Mouse (Mus musculus) liver, embryonic 13.5 days (tissue): ENCODE measurements around the gene Fpgs. TPM values are rescaled to one million over a fixed set of nuclear protein-coding genes. Genes with fewer than 3 reads are reported as not detected.

Experiments
- ATAC-seq: fragments of 200-750 bp; cut with Nextera tagmentation; 2 replicates; pipeline ENCODE4 v1.8.0; 2017; ENCODE audit warnings: low read depth, mild to moderate bottlenecking, moderate number of reproducible peaks, moderate library complexity
- DNase-seq: peaks from one replicate; pipeline ENCODE4 v3.0.0; 2022
- H3K27ac ChIP-seq: fragments of 300-500 bp; sonication (generic); 2 replicates; pipeline ENCODE4 v1.5.1; 2015; ENCODE audit warnings: moderate library complexity, mild to moderate bottlenecking, inconsistent platforms
- H3K27me3 ChIP-seq: fragments of 300-500 bp; sonication (generic); 2 replicates; pipeline ENCODE4 v1.6.1; 2015; ENCODE audit warnings: mild to moderate bottlenecking, inconsistent platforms
- H3K36me3 ChIP-seq: fragments of 300-500 bp; sonication (generic); 2 replicates; pipeline ENCODE4 v1.6.1; 2015; ENCODE audit warnings: mild to moderate bottlenecking, inconsistent platforms
- H3K4me1 ChIP-seq: fragments of 300-500 bp; sonication (generic); replicated peaks from 2 replicates; pipeline ENCODE4 v1.6.1; 2015; ENCODE audit warnings: inconsistent platforms
- H3K4me2 ChIP-seq: fragments of 300-500 bp; sonication (generic); 2 replicates; pipeline ENCODE4 v1.6.1; 2015; ENCODE audit warnings: inconsistent platforms, mild to moderate bottlenecking, moderate library complexity
- H3K4me3 ChIP-seq: fragments of 300-500 bp; sonication (generic); replicated peaks from 2 replicates; pipeline ENCODE4 v1.5.1; 2015; ENCODE audit warnings: mild to moderate bottlenecking, inconsistent platforms
- H3K9ac ChIP-seq: fragments of 300-500 bp; sonication (generic); 2 replicates; pipeline ENCODE4 v1.6.1; 2015; ENCODE audit warnings: mild to moderate bottlenecking, inconsistent platforms
- H3K9me3 ChIP-seq: fragments of 300-500 bp; sonication (generic); replicated peaks from 2 replicates; pipeline ENCODE4 v1.6.1; 2016; ENCODE audit warnings: inconsistent platforms
- WGBS: fragments of 180-500 bp; shearing (Covaris S2); methylation state at CpG from one replicate; pipeline ENCODE4 v1.1.7; 2015; ENCODE audit not compliant: insufficient replicate concordance; 5-methylcytosine and 5-hydroxymethylcytosine counted together
- polyA plus RNA-seq: library from polyadenylated mRNA; unstranded; fragments of >200 nt; fragmentation: Nextera tagmentation; extraction: Ambion mirVana; gene quantifications from 2 replicates; pipeline ENCODE4 v1.2.1, GENCODE M21; 2015

The Fpgs gene
- polyA plus RNA-seq, 1 experiment from 2014 or later, result 31.1 TPM

GRCm38 (mm10) chr2:32682721-32683417 is 21.1 kb downstream of the Fpgs start:
- H3K4me2 ChIP-seq, result no peak overlapping the region
- ATAC-seq (no peak), DNase-seq (no peak)
- peaks cover 70% of the 10 kb centered on the region for H3K36me3 ChIP-seq
- H3K4me1 ChIP-seq, result peaks cover 3% of the 10 kb centered on the region; the same call in 1 of the 2 replicates
- H3K4me3 ChIP-seq, result no peak overlapping the region
- H3K9ac ChIP-seq, result no peak overlapping the region
- WGBS, result 76% methylated on average over 14 of the region's 14 CpGs
- H3K27me3 ChIP-seq, result no peaks in the 10 kb centered on the region
- H3K9me3 ChIP-seq, result no peaks in the 10 kb centered on the region
- H3K27ac ChIP-seq, result no peak overlapping the region

DNA sequence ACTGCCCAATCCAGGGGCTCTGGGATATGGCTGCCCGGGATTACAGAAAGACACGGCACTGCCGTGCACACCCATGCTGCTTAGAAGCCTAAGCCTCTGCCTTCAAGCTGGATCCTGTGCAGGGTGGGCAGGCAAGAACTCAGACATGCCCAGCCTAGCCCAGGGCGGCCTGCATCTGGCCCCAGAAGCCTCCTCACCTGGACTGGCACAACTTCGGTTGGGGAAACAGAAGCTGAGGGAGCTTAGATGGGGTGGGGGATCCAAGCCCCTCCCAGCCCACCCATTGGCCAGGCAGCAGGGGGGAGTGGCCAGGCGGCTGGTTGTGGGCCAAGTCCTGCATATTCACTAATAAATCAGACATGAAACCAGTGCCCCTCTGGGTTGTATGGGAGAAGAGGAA is 22.2 kb downstream of the Fpgs start:
- Histone ChIP-seq H3K9me3 (peaks cover 2% of the 10 kb centered on the region; the same call in 1 of the 2 replicates), H3K4me3 (no peak overlapping the region), H3K9ac (no peak overlapping the region), H3K36me3 (peaks cover 59% of the 10 kb centered on the region), H3K27ac (no peak overlapping the region), H3K4me1 (peaks cover 3% of the 10 kb centered on the region; the same call in 1 of the 2 replicates), H3K4me2 (no peak overlapping the region), H3K27me3 (no peaks in the 10 kb centered on the region)
- 65% methylated on average over 6 of the region's 6 CpGs for WGBS
- DNase-seq (no peak), ATAC-seq (no peak)

DNA sequence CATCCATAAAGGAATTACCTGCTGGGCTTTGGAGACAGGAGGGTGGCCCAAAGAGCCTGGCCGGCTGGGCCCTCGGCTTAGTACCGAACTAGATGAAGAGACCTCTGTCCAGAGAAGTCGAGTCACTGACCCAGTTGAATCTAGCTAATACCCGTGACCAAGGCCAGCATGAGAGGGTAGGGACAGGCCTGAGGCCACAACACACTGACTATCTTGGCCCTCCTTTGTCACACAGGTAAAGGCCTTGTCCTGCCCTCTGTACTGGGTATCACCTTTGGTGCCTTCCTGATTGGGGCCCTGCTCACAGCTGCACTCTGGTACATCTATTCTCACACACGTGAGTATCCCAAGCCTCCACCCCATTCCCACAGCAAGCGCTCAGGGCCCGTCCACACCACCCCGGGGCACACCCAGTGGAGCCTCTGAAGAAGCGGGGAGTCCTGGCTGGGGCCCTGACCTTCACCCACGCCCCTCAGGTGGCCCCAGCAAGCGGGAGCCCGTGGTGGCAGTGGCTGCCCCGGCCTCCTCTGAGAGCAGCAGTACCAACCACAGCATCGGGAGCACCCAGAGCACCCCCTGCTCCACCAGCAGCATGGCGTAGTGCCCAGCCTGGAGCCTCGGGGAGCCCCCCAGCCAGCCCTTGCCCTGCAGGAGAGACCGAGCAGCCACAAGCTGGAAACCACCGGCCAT is 22.8 kb downstream of the Fpgs start:
- peaks cover 3% of the 10 kb centered on the region; the same call in 1 of the 2 replicates for H3K9me3 ChIP-seq
- H3K9ac ChIP-seq, result no peak overlapping the region
- H3K27me3 ChIP-seq, result no peaks in the 10 kb centered on the region
- ATAC-seq, result no peak
- H3K4me2 ChIP-seq, result no peak overlapping the region
- DNase-seq, result no peak
- WGBS, result 79% methylated on average over 19 of the region's 19 CpGs
- H3K27ac ChIP-seq, result no peak overlapping the region
- H3K4me1 ChIP-seq, result peaks cover 3% of the 10 kb centered on the region; the same call in 1 of the 2 replicates
- no peak overlapping the region for H3K4me3 ChIP-seq
- H3K36me3 ChIP-seq, result peaks cover 52% of the 10 kb centered on the region

- H3K4me3 ChIP-seq, result no peak overlapping the region
- no peak overlapping the region for H3K27ac ChIP-seq
These were observed 23.9 kb downstream of the Fpgs start for GRCm38 (mm10) chr2:32680051-32680451.

GRCm38 (mm10) chr2:32677683-32678082 is 26.3 kb downstream of the Fpgs start:
- Histone ChIP-seq H3K36me3 (peaks cover 43% of the 10 kb centered on the region), H3K4me1 (peaks cover 14% of the 10 kb centered on the region), H3K27ac (no peak overlapping the region), H3K27me3 (no peaks in the 10 kb centered on the region), H3K4me3 (no peak overlapping the region), H3K4me2 (no peak overlapping the region), H3K9ac (no peak overlapping the region), H3K9me3 (peaks cover 3% of the 10 kb centered on the region; the same call in 1 of the 2 replicates)
- no peak for ATAC-seq
- DNase-seq, result no peak
- WGBS, result 90% methylated on average over 7 of the region's 7 CpGs

More at GRCm38 (mm10) chr2:32680051-32680451, 23.9 kb downstream of the Fpgs start:
- H3K36me3 ChIP-seq, result peaks cover 50% of the 10 kb centered on the region
- H3K4me1 ChIP-seq, result peaks cover 3% of the 10 kb centered on the region; the same call in 1 of the 2 replicates
- ATAC-seq, result no peak
- no peak for DNase-seq
- no peaks in the 10 kb centered on the region for H3K27me3 ChIP-seq
- 60% methylated on average over 7 of the region's 7 CpGs for WGBS
- no peak overlapping the region for H3K4me2 ChIP-seq
- no peak overlapping the region for H3K9ac ChIP-seq
- peaks cover 3% of the 10 kb centered on the region; the same call in 1 of the 2 replicates for H3K9me3 ChIP-seq

GRCm38 (mm10) chr2:32676821-32677220 is 27.1 kb downstream of the Fpgs start:
- ATAC-seq, result no peak
- Histone ChIP-seq H3K4me2 (no peak overlapping the region), H3K27me3 (no peaks in the 10 kb centered on the region), H3K9ac (no peak overlapping the region), H3K36me3 (peaks cover 45% of the 10 kb centered on the region), H3K4me1 (peaks cover 22% of the 10 kb centered on the region), H3K27ac (no peak overlapping the region), H3K4me3 (no peak overlapping the region), H3K9me3 (peaks cover 3% of the 10 kb centered on the region; the same call in 1 of the 2 replicates)
- 82% methylated on average over 3 of the region's 3 CpGs for WGBS
- DNase-seq, result no peak

DNA sequence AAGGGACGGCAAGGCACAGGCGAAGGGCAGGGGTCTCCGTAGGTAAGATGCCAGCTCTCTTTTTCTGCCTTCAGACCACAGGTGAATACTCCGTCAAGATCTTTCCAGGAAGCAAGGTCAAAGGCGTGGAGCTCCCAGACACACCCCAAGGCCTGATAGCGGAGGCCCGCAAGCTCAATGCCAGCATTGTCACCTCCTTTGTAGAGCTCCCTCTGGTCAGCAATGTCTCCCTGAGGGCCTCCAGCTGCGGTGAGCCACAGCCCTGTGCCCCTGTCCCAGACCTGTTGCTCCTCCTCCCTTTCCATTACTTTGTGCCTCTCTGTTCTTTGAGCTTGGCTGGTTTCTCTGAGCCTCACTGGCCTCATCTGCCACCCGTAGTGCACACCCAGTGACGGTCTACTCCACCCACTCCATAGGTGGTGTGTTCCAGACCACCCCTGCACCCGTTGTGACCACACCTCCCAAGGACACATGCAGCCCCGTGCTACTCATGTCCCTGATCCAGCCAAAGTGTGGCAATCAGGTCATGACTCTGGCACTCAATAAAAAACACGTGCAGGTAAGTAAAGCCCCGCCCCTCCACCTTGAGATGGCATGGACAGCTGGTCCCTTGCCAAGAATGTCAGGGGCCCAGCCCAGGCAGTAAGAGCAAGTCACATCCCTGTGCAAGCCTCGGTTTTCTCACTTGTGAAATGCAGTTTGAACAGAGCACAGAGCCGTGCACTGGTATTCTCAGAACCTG is 30.6 kb downstream of the Fpgs start:
- Histone ChIP-seq H3K27ac (peak overlapping the region; percentile 54; the same call in 1 of the 2 replicates), H3K36me3 (peaks cover 38% of the 10 kb centered on the region), H3K4me2 (peak overlapping the region; percentile 13; the same call in 1 of the 2 replicates)

DNA sequence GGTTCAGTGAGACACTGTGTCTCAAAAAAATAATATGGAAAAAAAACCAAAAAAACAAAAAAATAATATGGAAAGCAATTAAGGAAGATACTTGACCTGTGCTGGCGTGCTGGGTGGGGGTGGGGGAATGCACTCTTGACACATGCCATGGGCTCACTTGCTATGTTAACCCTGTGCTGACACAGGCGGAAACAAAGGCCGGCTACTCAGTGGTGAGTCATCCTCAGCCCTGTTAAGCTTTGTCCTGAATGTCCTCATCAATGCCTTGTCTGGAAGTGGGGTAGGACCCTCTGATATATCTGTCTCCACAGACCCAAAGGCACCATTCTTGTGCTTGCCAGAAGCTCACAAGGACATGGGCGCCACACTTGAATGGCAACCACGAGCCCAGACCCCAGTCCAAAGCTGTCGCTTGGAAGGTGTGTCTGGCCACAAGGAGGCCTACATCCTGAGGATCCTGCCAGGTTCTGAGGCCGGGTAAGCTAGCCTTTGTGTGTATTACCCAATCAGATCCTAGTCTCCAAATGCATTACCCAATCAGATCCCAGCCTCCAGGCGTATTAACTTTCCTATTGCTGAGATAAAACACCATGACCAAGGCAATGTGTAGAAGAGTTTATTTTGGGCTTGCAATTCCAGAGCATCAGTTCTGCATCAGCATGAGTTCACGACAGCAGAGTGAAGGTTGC is 31.9 kb downstream of the Fpgs start:
- WGBS, result 69% methylated on average over 9 of the region's 9 CpGs
- H3K4me1 ChIP-seq, result peaks cover 36% of the 10 kb centered on the region

More for the DNA sequence above, 30.6 kb downstream of the Fpgs start:
- H3K9me3 ChIP-seq, result peaks cover 3% of the 10 kb centered on the region; the same call in 1 of the 2 replicates
- no peak overlapping the region for H3K9ac ChIP-seq
- DNase-seq (no peak), ATAC-seq (peak; percentile 63)
- peaks cover 36% of the 10 kb centered on the region for H3K4me1 ChIP-seq
- 45% methylated on average over 16 of the region's 16 CpGs for WGBS
- H3K4me3 ChIP-seq, result no peak overlapping the region
- H3K27me3 ChIP-seq, result no peaks in the 10 kb centered on the region

DNA sequence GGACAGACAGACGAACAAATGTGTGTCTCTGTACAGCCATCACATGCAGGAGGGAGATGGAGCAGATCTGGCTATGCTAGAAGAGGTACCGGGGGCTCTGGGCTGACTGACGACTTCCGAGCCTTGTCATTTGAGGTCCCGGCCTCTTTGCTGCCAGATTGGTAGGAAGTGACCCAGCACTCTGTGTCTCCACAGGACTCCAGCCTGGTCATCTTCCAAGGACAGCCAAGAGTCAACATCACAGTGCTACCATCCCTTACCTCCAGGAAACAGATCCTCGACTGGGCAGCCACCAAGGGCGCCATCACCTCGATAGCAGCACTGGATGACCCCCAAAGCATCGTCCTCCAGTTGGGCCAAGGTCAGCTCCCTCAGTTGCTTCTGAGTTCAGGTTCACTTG is 32.8 kb downstream of the Fpgs start:
- H3K4me3 ChIP-seq, result no peak overlapping the region
- 79% methylated on average over 9 of the region's 9 CpGs for WGBS
- H3K36me3 ChIP-seq, result peaks cover 38% of the 10 kb centered on the region
- H3K27ac ChIP-seq, result no peak overlapping the region
- H3K9me3 ChIP-seq, result no peaks in the 10 kb centered on the region
- DNase-seq, result no peak
- H3K9ac ChIP-seq, result no peak overlapping the region
- no peak for ATAC-seq
- peaks cover 38% of the 10 kb centered on the region for H3K4me1 ChIP-seq
- H3K27me3 ChIP-seq, result no peaks in the 10 kb centered on the region
- H3K4me2 ChIP-seq, result no peak overlapping the region

More for the DNA sequence above, 31.9 kb downstream of the Fpgs start:
- no peak overlapping the region for H3K27ac ChIP-seq
- no peak overlapping the region for H3K9ac ChIP-seq
- peaks cover 3% of the 10 kb centered on the region; the same call in 1 of the 2 replicates for H3K9me3 ChIP-seq
- no peak overlapping the region for H3K4me3 ChIP-seq
- ATAC-seq (no peak), DNase-seq (no peak)
- H3K36me3 ChIP-seq, result peaks cover 38% of the 10 kb centered on the region
- H3K27me3 ChIP-seq, result no peaks in the 10 kb centered on the region
- H3K4me2 ChIP-seq, result no peak overlapping the region

GRCm38 (mm10) chr2:32669876-32670275 is 34.1 kb downstream of the Fpgs start:
- H3K27ac ChIP-seq, result peak overlapping the region; percentile 14; the same call in 1 of the 2 replicates
- WGBS, result 24% methylated on average over 3 of the region's 3 CpGs
- DNase-seq, result no peak
- H3K27me3 ChIP-seq, result no peaks in the 10 kb centered on the region
- H3K9me3 ChIP-seq, result no peaks in the 10 kb centered on the region
- H3K4me3 ChIP-seq, result no peak overlapping the region
- H3K4me1 ChIP-seq, result peaks cover 50% of the 10 kb centered on the region
- peaks cover 29% of the 10 kb centered on the region for H3K36me3 ChIP-seq
- no peak overlapping the region for H3K9ac ChIP-seq
- ATAC-seq, result peak; percentile 79
- no peak overlapping the region for H3K4me2 ChIP-seq
